Mouse (Mus musculus): ENCODE measurements around the gene Sh3pxd2b. TPM values are rescaled to one million over a fixed set of nuclear protein-coding genes. Genes with fewer than 3 reads are reported as not detected.

The Sh3pxd2b gene
- total and polyA plus RNA-seq, 3 experiments: 2.4 to 13.2 (median 6.7) TPM

DNA sequence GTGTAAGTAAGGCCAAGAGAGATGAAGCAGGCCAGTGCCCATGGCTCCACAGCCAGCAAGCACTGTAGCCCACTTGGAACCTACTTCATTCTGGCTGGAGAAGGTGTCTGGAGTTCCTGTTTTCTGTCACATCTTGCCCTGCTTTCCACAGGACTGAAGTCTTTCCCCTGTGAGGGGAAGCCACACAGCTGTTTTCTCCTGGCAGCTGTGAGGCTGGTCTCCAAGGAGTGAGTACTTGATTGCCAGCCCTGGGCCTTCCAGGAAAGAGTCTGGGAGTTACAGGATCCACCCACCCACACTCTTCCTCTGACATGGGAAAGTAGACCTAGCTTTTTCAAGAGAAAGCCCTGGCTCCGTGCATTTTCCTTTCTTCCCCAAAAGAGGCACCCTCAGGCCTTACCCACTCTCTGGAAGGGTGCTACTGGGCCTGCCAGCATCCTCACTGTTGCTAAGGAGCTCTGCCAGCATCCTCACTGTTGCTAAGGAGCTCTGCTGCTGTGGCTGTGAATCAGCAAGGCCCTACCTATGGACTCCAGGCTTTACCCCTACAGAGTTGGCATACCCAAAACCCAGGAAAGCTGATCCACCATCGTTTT is 44.7 kb upstream of the Sh3pxd2b start:
- no peaks in the 10 kb centered on the region for H3K36me3 ChIP-seq (replicated peaks in 1 of 2; ENCODE audit: control insufficient read depth in 1 of 2, insufficient read depth in 1 of 2, low read length in 1 of 2)
- in situ Hi-C loops (cut with MboI; ENCODE audit: low pct_ligation_motif_present, low pct_unique_long_range_greater_than_20kb, low sequenced_read_pairs): loop anchor here (10.0 to 25.0 kb wide), 2 partner anchors 118 to 316 kb away; no protein-coding TSS in a partner anchor
- H3K27me3 ChIP-seq (replicated peaks): peaks cover 21% of the 10 kb centered on the region
- TF ChIP-seq SIN3A (IDR thresholded peaks at IDR 0.05; ENCODE audit: low read length) (no peak), RAD21 (IDR thresholded peaks at IDR 0.05; ENCODE audit: low read depth, low read length) (no peak), MYC (IDR thresholded peaks at IDR 0.05; ENCODE audit: low read depth, low read length) (no peak), JUND (conservative IDR thresholded peaks at IDR 0.05; ENCODE audit: low read depth, low read length) (no peak), POLR2AphosphoS2 (IDR thresholded peaks at IDR 0.05; ENCODE audit: low read depth, low read length) (no peak), ZKSCAN1 (IDR thresholded peaks at IDR 0.05; ENCODE audit: borderline replicate concordance, low read depth, low read length) (no peak), ZC3H11A (IDR thresholded peaks at IDR 0.05; ENCODE audit: low read depth, low read length) (no peak), NRF1 (IDR thresholded peaks at IDR 0.05; ENCODE audit: low read depth, low read length) (no peak), ZNF384 (IDR thresholded peaks at IDR 0.05; ENCODE audit: low read depth, low read length) (no peak), PAX5 (IDR thresholded peaks at IDR 0.05; ENCODE audit: low read length) (no peak), ETS1 (conservative IDR thresholded peaks at IDR 0.05; ENCODE audit: low read depth, low read length) (no peak), POLR2A (IDR thresholded peaks at IDR 0.05; ENCODE audit: low read depth, low read length) (no peak)
- no peak overlapping the region for H3K27ac ChIP-seq (ENCODE audit: insufficient read depth, low read depth)
- no peak overlapping the region for H3K4me2 ChIP-seq (ENCODE audit: insufficient read depth, low read depth, poor library complexity, severe bottlenecking)
- H3K9ac ChIP-seq (ENCODE audit: insufficient read depth, low read depth): no peak overlapping the region
- H3K9me3 ChIP-seq (replicated peaks; ENCODE audit: low read length): no peaks in the 10 kb centered on the region
- no peak for DNase-seq (ENCODE audit: extremely low read depth)
- H3K4me1 ChIP-seq (ENCODE audit: control insufficient read depth in 1 of 2, insufficient read depth in 2 of 2): 0 out of 4 replicates have a peak, but pooled peaks cover 0 to 5% of the 10 kb centered on the region in 2 experiments
- H3K4me3 ChIP-seq (replicated peaks in 1 of 3; ENCODE audit: low read depth in 2 of 3, low read length in 2 of 3, poor library complexity in 1 of 3): no peak overlapping the region
- dilution Hi-C loops (cut with MboI; ENCODE audit: extremely low pct_ligation_motif_present, extremely low pct_unique_long_range_greater_than_20kb, low sequenced_read_pairs): no loop called here
- no peaks in the 10 kb centered on the region for H3K79me2 ChIP-seq (replicated peaks; ENCODE audit: control insufficient read depth, extremely low read depth, insufficient read depth, poor library complexity, severe bottlenecking)

- no peak for TF ChIP-seq POLR2AphosphoS2 (IDR thresholded peaks at IDR 0.05; ENCODE audit: low read depth, low read length)
- no peak for TF ChIP-seq ZNF384 (IDR thresholded peaks at IDR 0.05; ENCODE audit: low read depth, low read length)
- no peak for TF ChIP-seq HCFC1 (IDR thresholded peaks at IDR 0.05; ENCODE audit: low read depth, low read length)
- no peak for TF ChIP-seq GABPA (IDR thresholded peaks at IDR 0.05; ENCODE audit: insufficient replicate concordance, low read depth, low read length)
- TF ChIP-seq KAT2A (IDR thresholded peaks at IDR 0.05; ENCODE audit: insufficient replicate concordance, low read length): no peak
- TF ChIP-seq TCF12 (IDR thresholded peaks at IDR 0.05; ENCODE audit: low read depth, low read length): no peak
- TF ChIP-seq ETS1 (conservative IDR thresholded peaks at IDR 0.05; ENCODE audit: low read depth, low read length): no peak
- TF ChIP-seq NELFE (IDR thresholded peaks at IDR 0.05; ENCODE audit: low read depth, low read length): no peak
- no peak for TF ChIP-seq ELF1 (IDR thresholded peaks at IDR 0.05; ENCODE audit: low read depth, low read length)
- TF ChIP-seq USF2 (conservative IDR thresholded peaks at IDR 0.05; ENCODE audit: low read depth, low read length): no peak
- no peak for TF ChIP-seq JUND (conservative IDR thresholded peaks at IDR 0.05; ENCODE audit: low read depth, low read length)
- TF ChIP-seq RAD21 (IDR thresholded peaks at IDR 0.05; ENCODE audit: low read depth, low read length): no peak
- TF ChIP-seq ZMIZ1 (IDR thresholded peaks at IDR 0.05; ENCODE audit: low read depth, low read length): no peak
- H3K27me3 ChIP-seq (replicated peaks): peaks cover 17% of the 10 kb centered on the region
- H3K4me2 ChIP-seq (ENCODE audit: insufficient read depth, low read depth, poor library complexity, severe bottlenecking): no peak overlapping the region
- in situ Hi-C loops (cut with MboI; ENCODE audit: low pct_ligation_motif_present, low pct_unique_long_range_greater_than_20kb, low sequenced_read_pairs): loop anchor here (10.0 to 25.0 kb wide), 2 partner anchors 119 to 316 kb away; no protein-coding TSS in a partner anchor
- DNase-seq (ENCODE audit: extremely low read depth): no peak
- H3K9ac ChIP-seq (ENCODE audit: insufficient read depth, low read depth): no peak overlapping the region
- dilution Hi-C loops (cut with MboI; ENCODE audit: extremely low pct_ligation_motif_present, extremely low pct_unique_long_range_greater_than_20kb, low sequenced_read_pairs): no loop called here
- no peaks in the 10 kb centered on the region for H3K79me2 ChIP-seq (replicated peaks; ENCODE audit: control insufficient read depth, extremely low read depth, insufficient read depth, poor library complexity, severe bottlenecking)
- no peaks in the 10 kb centered on the region for H3K9me3 ChIP-seq (replicated peaks; ENCODE audit: low read length)
- H3K27ac ChIP-seq (ENCODE audit: insufficient read depth, low read depth): no peak overlapping the region
- no peaks in the 10 kb centered on the region for H3K36me3 ChIP-seq (replicated peaks in 1 of 2; ENCODE audit: control insufficient read depth in 1 of 2, insufficient read depth in 1 of 2, low read length in 1 of 2)
- H3K4me1 ChIP-seq (ENCODE audit: control insufficient read depth in 1 of 2, insufficient read depth in 2 of 2): 0 out of 4 replicates have a peak, but pooled peaks cover 0 to 5% of the 10 kb centered on the region in 2 experiments
- no peak overlapping the region for H3K4me3 ChIP-seq (replicated peaks in 1 of 3; ENCODE audit: low read depth in 2 of 3, low read length in 2 of 3, poor library complexity in 1 of 3)
These were observed 44.2 kb upstream of the Sh3pxd2b start for GRCm38 (mm10) chr11:32303455-32303854.
